Comparison of ENCODE assay signal across 14 mouse cellular contexts in the genomic region with DNA sequence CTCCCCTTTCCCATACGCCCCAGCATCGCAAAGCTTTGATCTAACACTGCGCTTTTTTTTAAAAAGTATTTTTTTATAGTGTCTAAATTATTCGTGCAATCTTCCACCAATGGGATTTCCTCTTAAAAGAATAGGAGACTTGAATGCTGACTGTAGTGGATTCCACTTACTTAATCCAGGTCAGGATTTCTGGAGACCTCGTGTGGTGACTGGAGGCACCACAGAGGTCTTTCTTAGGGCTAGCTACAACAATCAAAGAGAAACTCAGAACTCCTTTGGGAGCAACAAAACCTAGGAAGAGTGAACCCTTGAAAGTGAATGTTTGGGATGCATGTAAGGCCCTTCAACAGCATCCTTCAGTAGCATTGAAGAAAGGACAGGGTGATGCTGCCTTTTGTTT. TPM values are rescaled to one million over a fixed set of nuclear protein-coding genes. Genes with fewer than 3 reads are reported as not detected.
DNase-seq lines count a peak whose midpoint lies in the region; ATAC-seq and TF ChIP-seq lines count a peak whose summit lies in the region.
"Had no signal": no experiment of that assay in that cellular context is flagged by ENCODE, and none has a peak within 500 bp of the region (broad histone marks: within the 10 kb centered on the region; RNA-seq: fewer than 3 reads in every experiment).

No protein-coding gene starts in this region.

- H3K4me3 ChIP-seq in hindbrain, postnatal 0 days (ENCODE audit: low read length): no peak overlapping the region
- H3K4me3 ChIP-seq in hindbrain, embryonic 11.5 days (ENCODE audit: low read depth, low read length): no peak overlapping the region
- H3K4me3 ChIP-seq in lung, postnatal 0 days (ENCODE audit: low read depth, low read length): no peak overlapping the region
- H3K4me3 ChIP-seq in lung, adult 2 months (replicated peaks; ENCODE audit: extremely low read depth, low read depth, low read length): no peak overlapping the region
- H3K4me3 ChIP-seq: embryonic facial prominence, embryonic 13.5 days; forebrain, embryonic 10.5 days; hindbrain, embryonic 13.5 days; limb, embryonic 13.5 days had no signal

- H3K27ac ChIP-seq in hindbrain, postnatal 0 days: no peak overlapping the region
- no peak overlapping the region for H3K27ac ChIP-seq in hindbrain, embryonic 11.5 days (ENCODE audit: low read depth, low read length)
- no peak overlapping the region for H3K27ac ChIP-seq in lung, postnatal 0 days (ENCODE audit: low read length)
- H3K27ac ChIP-seq: embryonic facial prominence, embryonic 13.5 days; forebrain, embryonic 10.5 days; hindbrain, embryonic 13.5 days; limb, embryonic 13.5 days had no signal

- no peak for TF ChIP-seq EP300 in lung, postnatal 0 days (IDR thresholded peaks at IDR 0.05)

- TF ChIP-seq CTCF in hindbrain, postnatal 0 days (IDR thresholded peaks at IDR 0.05; ENCODE audit: low read depth): peak; percentile 47
- TF ChIP-seq CTCF in lung, postnatal 0 days (IDR thresholded peaks at IDR 0.05): peak; percentile 55
- no peak for TF ChIP-seq CTCF in lung, adult 2 months (IDR thresholded peaks at IDR 0.05; ENCODE audit: insufficient read depth, low read length)

- H3K4me1 ChIP-seq in hindbrain, postnatal 0 days (ENCODE audit: insufficient read depth, low read length): 0 out of 2 replicates have a peak, but pooled peaks cover 4% of the 10 kb centered on the region
- peaks cover 2% of the 10 kb centered on the region for H3K4me1 ChIP-seq in hindbrain, embryonic 11.5 days (replicated peaks; ENCODE audit: control insufficient read depth, insufficient read depth, low read length)
- peaks cover 11% of the 10 kb centered on the region; the same call in 1 of the 2 replicates for H3K4me1 ChIP-seq in lung, postnatal 0 days (ENCODE audit: insufficient read depth, low read depth, low read length)
- peaks cover 3% of the 10 kb centered on the region for H3K4me1 ChIP-seq in lung, adult 2 months (ENCODE audit: control insufficient read depth, insufficient read depth, low read length)

- DNase-seq in hindbrain, postnatal 0 days (ENCODE audit: low spot score): peak; percentile 51
- no peak for DNase-seq in hindbrain, embryonic 11.5 days (ENCODE audit: low spot score)
- peak; percentile 44 for DNase-seq in lung, postnatal 0 days (ENCODE audit: low spot score)
- no peak for DNase-seq in lung, adult 2 months
- peak; percentile 64 for DNase-seq in NIH3T3 (ENCODE audit: low read depth)
- peak; percentile 25 for DNase-seq in mesoderm, embryonic 11.5 days (ENCODE audit: low read depth, low spot score)
- DNase-seq in natural killer cell, adult 2 months (ENCODE audit: low spot score in 2 of 2): no peak
- DNase-seq: adrenal gland, postnatal 14 days; kidney, adult 11 months had no signal

- no peak overlapping the region for H3K4me2 ChIP-seq in hindbrain, postnatal 0 days (ENCODE audit: low read depth, low read length)
- no peak overlapping the region for H3K4me2 ChIP-seq in hindbrain, embryonic 11.5 days (replicated peaks; ENCODE audit: low read depth, low read length)
- H3K4me2 ChIP-seq in lung, postnatal 0 days (replicated peaks; ENCODE audit: low read depth, low read length): no peak overlapping the region
- H3K4me2 ChIP-seq: embryonic facial prominence, embryonic 13.5 days; hindbrain, embryonic 13.5 days; limb, embryonic 13.5 days had no signal

- no peaks in the 10 kb centered on the region for H3K9me3 ChIP-seq in hindbrain, postnatal 0 days (ENCODE audit: low read length)
- no peaks in the 10 kb centered on the region for H3K9me3 ChIP-seq in hindbrain, embryonic 11.5 days (ENCODE audit: control insufficient read depth, low read length)
- no peaks in the 10 kb centered on the region for H3K9me3 ChIP-seq in lung, postnatal 0 days (ENCODE audit: low read length)
- H3K9me3 ChIP-seq: embryonic facial prominence, embryonic 13.5 days; forebrain, embryonic 10.5 days; hindbrain, embryonic 13.5 days; limb, embryonic 13.5 days had no signal

- H3K36me3 ChIP-seq in hindbrain, postnatal 0 days (ENCODE audit: insufficient read depth, low read length): no peaks in the 10 kb centered on the region
- H3K36me3 ChIP-seq in hindbrain, embryonic 11.5 days (ENCODE audit: control insufficient read depth, insufficient read depth, low read length): no peaks in the 10 kb centered on the region
- no peaks in the 10 kb centered on the region for H3K36me3 ChIP-seq in lung, postnatal 0 days (ENCODE audit: insufficient read depth, low read length)
- H3K36me3 ChIP-seq: embryonic facial prominence, embryonic 13.5 days; forebrain, embryonic 10.5 days; hindbrain, embryonic 13.5 days; limb, embryonic 13.5 days had no signal

- 35% methylated on average over 5 of the region's 5 CpGs for WGBS in hindbrain, postnatal 0 days
- WGBS in hindbrain, embryonic 11.5 days: 28% methylated on average over 5 of the region's 5 CpGs
- 32% methylated on average over 5 of the region's 5 CpGs for WGBS in lung, postnatal 0 days
- WGBS in lung, adult 2 months: 39% methylated on average over 5 of the region's 5 CpGs

- no peak overlapping the region for H3K9ac ChIP-seq in hindbrain, postnatal 0 days (replicated peaks; ENCODE audit: low read length)
- no peak overlapping the region for H3K9ac ChIP-seq in hindbrain, embryonic 11.5 days (ENCODE audit: low read depth, low read length)
- H3K9ac ChIP-seq in lung, postnatal 0 days (replicated peaks; ENCODE audit: low read depth): no peak overlapping the region
- H3K9ac ChIP-seq: embryonic facial prominence, embryonic 13.5 days; hindbrain, embryonic 13.5 days; limb, embryonic 13.5 days had no signal

- ATAC-seq in hindbrain, postnatal 0 days: no peak
- ATAC-seq in hindbrain, embryonic 11.5 days (ENCODE audit: low FRiP score): no peak
- ATAC-seq in lung, postnatal 0 days: no peak

- no peaks in the 10 kb centered on the region for H3K27me3 ChIP-seq in hindbrain, postnatal 0 days (ENCODE audit: insufficient read depth, low read length)
- peaks cover 3% of the 10 kb centered on the region; the same call in 1 of the 2 replicates for H3K27me3 ChIP-seq in hindbrain, embryonic 11.5 days (ENCODE audit: control insufficient read depth, insufficient read depth, low read length)
- H3K27me3 ChIP-seq in lung, postnatal 0 days (replicated peaks; ENCODE audit: insufficient read depth, low read length): no peaks in the 10 kb centered on the region
- H3K27me3 ChIP-seq: hindbrain, embryonic 13.5 days had no signal

- no peak for TF ChIP-seq POLR2A in lung, adult 2 months (IDR thresholded peaks at IDR 0.05; ENCODE audit: borderline replicate concordance, extremely low read depth, low read depth, low read length)

RNA-seq across cellular contexts. Expression of a gene that starts 2.5 kb away (rescaled TPM):
- total RNA-seq in hindbrain, postnatal 0 days (2014; rRNA removed): 35.7 and 38.8 TPM in 2 replicates
- 10.5 and 13.1 TPM in 2 replicates for polyA plus RNA-seq in hindbrain, postnatal 0 days (2015; fragmentation: Nextera tagmentation; extraction: Ambion mirVana)
- polyA plus RNA-seq in hindbrain, embryonic 11.5 days (2014; fragmentation: Nextera tagmentation; extraction: Ambion mirVana): 39.3 and 61.2 TPM in 2 replicates
- polyA plus RNA-seq in lung, postnatal 0 days (2015; fragmentation: Nextera tagmentation; extraction: Ambion mirVana): 30.7 and 33.6 TPM in 2 replicates
- polyA plus RNA-seq in lung, adult 2 months (2012; rRNA removed): 22.1 and 26.2 TPM in 2 replicates
- total RNA-seq: MEL had no signal

Comparison
In these comparisons a context has a peak if more than half of its experiments do, and no peak if none do; other contexts are left out.
1. DNase-seq: peak in hindbrain, postnatal 0 days (single experiment), lung, postnatal 0 days (single experiment), NIH3T3 (single experiment) and mesoderm, embryonic 11.5 days (single experiment); none in hindbrain, embryonic 11.5 days (single experiment), lung, adult 2 months (single experiment) and natural killer cell, adult 2 months (0 of 2).